Mouse (Mus musculus): Measurements from ENCODE around the gene Cep290. TPM values are rescaled to one million over a fixed set of nuclear protein-coding genes. Genes with fewer than 3 reads are reported as not detected.

The Cep290 gene
- total and polyA plus RNA-seq, 3 experiments = 0.30 TPM; not detected in 2

DNA sequence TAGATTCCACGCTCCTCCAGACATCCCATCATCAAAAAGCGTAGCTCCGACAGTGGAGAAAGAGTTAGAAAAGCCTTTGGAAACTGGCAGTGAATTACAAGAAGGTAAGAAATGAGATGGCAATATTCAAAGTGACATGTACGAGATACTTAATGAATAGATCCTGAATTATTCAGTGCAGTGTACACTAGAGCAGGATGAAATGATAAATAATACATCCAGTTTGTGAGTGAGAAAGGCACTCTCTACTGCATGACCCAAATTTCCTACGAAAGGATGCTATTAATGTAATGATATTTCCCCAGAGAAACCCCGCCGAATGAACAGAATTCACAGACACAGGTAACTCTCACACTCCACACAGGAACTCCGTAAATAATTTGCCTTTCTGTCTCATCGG is 116.2 kb downstream of the Cep290 start:
- no peak for TF ChIP-seq USF1 (IDR thresholded peaks at IDR 0.05; ENCODE audit: low read depth, low read length)
- no peak for TF ChIP-seq UBTF (IDR thresholded peaks at IDR 0.05; ENCODE audit: low read depth, low read length)
- no peak for TF ChIP-seq KAT2A (IDR thresholded peaks at IDR 0.05; ENCODE audit: insufficient replicate concordance, low read length)
- TF ChIP-seq JUN (IDR thresholded peaks at IDR 0.05; ENCODE audit: insufficient read depth, low read depth, low read length) = no peak
- TF ChIP-seq CHD2 (IDR thresholded peaks at IDR 0.05; ENCODE audit: low read length) = no peak
- no peak for TF ChIP-seq PAX5 (IDR thresholded peaks at IDR 0.05; ENCODE audit: low read length)
- TF ChIP-seq ZC3H11A (IDR thresholded peaks at IDR 0.05; ENCODE audit: low read depth, low read length) = no peak
- TF ChIP-seq TCF12 (IDR thresholded peaks at IDR 0.05; ENCODE audit: low read depth, low read length) = no peak
- no peak for TF ChIP-seq BHLHE40 (IDR thresholded peaks at IDR 0.05; ENCODE audit: low read depth, low read length)
- TF ChIP-seq GABPA (IDR thresholded peaks at IDR 0.05; ENCODE audit: insufficient replicate concordance, low read depth, low read length) = no peak
- no peak for TF ChIP-seq MEF2A (IDR thresholded peaks at IDR 0.05; ENCODE audit: borderline replicate concordance, low read depth, low read length)
- TF ChIP-seq MAFK (IDR thresholded peaks at IDR 0.05; ENCODE audit: insufficient replicate concordance, low read length) = no peak
- TF ChIP-seq POLR2AphosphoS2 (IDR thresholded peaks at IDR 0.05; ENCODE audit: low read depth, low read length) = no peak
- no peak for TF ChIP-seq ZNF384 (IDR thresholded peaks at IDR 0.05; ENCODE audit: low read depth, low read length)
- in situ Hi-C loops (cut with MboI; ENCODE audit: low pct_ligation_motif_present, low pct_unique_long_range_greater_than_20kb, low sequenced_read_pairs) = no loop called here
- dilution Hi-C loops (cut with MboI; ENCODE audit: extremely low pct_ligation_motif_present, extremely low pct_unique_long_range_greater_than_20kb, low sequenced_read_pairs) = no loop called here
- Histone ChIP-seq H3K27me3 (replicated peaks) (no peaks in the 10 kb centered on the region), H3K4me2 (ENCODE audit: insufficient read depth, low read depth, poor library complexity, severe bottlenecking) (no peak overlapping the region), H3K36me3 (replicated peaks in 1 of 2; ENCODE audit: control insufficient read depth in 1 of 2, insufficient read depth in 1 of 2, low read length in 1 of 2) (no peaks in the 10 kb centered on the region), H3K79me2 (replicated peaks; ENCODE audit: control insufficient read depth, extremely low read depth, insufficient read depth, poor library complexity, severe bottlenecking) (no peaks in the 10 kb centered on the region), H3K9ac (ENCODE audit: insufficient read depth, low read depth) (no peak overlapping the region), H3K4me3 (replicated peaks in 1 of 3; ENCODE audit: low read depth in 2 of 3, low read length in 2 of 3, poor library complexity in 1 of 3) (no peak overlapping the region), H3K27ac (ENCODE audit: insufficient read depth, low read depth) (no peak overlapping the region), H3K4me1 (ENCODE audit: control insufficient read depth in 1 of 2, insufficient read depth in 2 of 2) (no peaks in the 10 kb centered on the region), H3K9me3 (replicated peaks; ENCODE audit: low read length) (peaks cover 46% of the 10 kb centered on the region)
- no peak for DNase-seq (ENCODE audit: extremely low read depth)

- Histone ChIP-seq H3K27ac (ENCODE audit: insufficient read depth, low read depth) (no peak overlapping the region), H3K4me1 (ENCODE audit: control insufficient read depth in 1 of 2, insufficient read depth in 2 of 2) (no peaks in the 10 kb centered on the region), H3K36me3 (replicated peaks in 1 of 2; ENCODE audit: control insufficient read depth in 1 of 2, insufficient read depth in 1 of 2, low read length in 1 of 2) (no peaks in the 10 kb centered on the region), H3K4me2 (ENCODE audit: insufficient read depth, low read depth, poor library complexity, severe bottlenecking) (no peak overlapping the region), H3K4me3 (replicated peaks in 1 of 3; ENCODE audit: low read depth in 2 of 3, low read length in 2 of 3, poor library complexity in 1 of 3) (no peak overlapping the region), H3K79me2 (replicated peaks; ENCODE audit: control insufficient read depth, extremely low read depth, insufficient read depth, poor library complexity, severe bottlenecking) (no peaks in the 10 kb centered on the region), H3K9me3 (replicated peaks; ENCODE audit: low read length) (peaks cover 40% of the 10 kb centered on the region), H3K27me3 (replicated peaks) (no peaks in the 10 kb centered on the region), H3K9ac (ENCODE audit: insufficient read depth, low read depth) (no peak overlapping the region)
- no peak for DNase-seq (ENCODE audit: extremely low read depth)
- no peak for TF ChIP-seq MEF2A (IDR thresholded peaks at IDR 0.05; ENCODE audit: borderline replicate concordance, low read depth, low read length)
- no peak for TF ChIP-seq MXI1 (IDR thresholded peaks at IDR 0.05; ENCODE audit: low read depth, low read length)
- no peak for TF ChIP-seq UBTF (IDR thresholded peaks at IDR 0.05; ENCODE audit: low read depth, low read length)
- no peak for TF ChIP-seq EP300 (IDR thresholded peaks at IDR 0.05; ENCODE audit: low read length)
- no peak for TF ChIP-seq BHLHE40 (IDR thresholded peaks at IDR 0.05; ENCODE audit: low read depth, low read length)
- TF ChIP-seq ELF1 (IDR thresholded peaks at IDR 0.05; ENCODE audit: low read depth, low read length) = no peak
- TF ChIP-seq POLR2A (IDR thresholded peaks at IDR 0.05; ENCODE audit: low read depth, low read length) = no peak
- no peak for TF ChIP-seq ZKSCAN1 (IDR thresholded peaks at IDR 0.05; ENCODE audit: borderline replicate concordance, low read depth, low read length)
- no peak for TF ChIP-seq MAFK (IDR thresholded peaks at IDR 0.05; ENCODE audit: insufficient replicate concordance, low read length)
- no peak for TF ChIP-seq CTCF (conservative IDR thresholded peaks at IDR 0.05 in 1 of 2, IDR thresholded peaks at IDR 0.05 in 1 of 2; ENCODE audit: low read depth in 2 of 2, low read length in 2 of 2)
- no peak for TF ChIP-seq ZC3H11A (IDR thresholded peaks at IDR 0.05; ENCODE audit: low read depth, low read length)
- TF ChIP-seq IRF4 (IDR thresholded peaks at IDR 0.05; ENCODE audit: low read depth, low read length) = no peak
- no peak for TF ChIP-seq SIN3A (IDR thresholded peaks at IDR 0.05; ENCODE audit: low read length)
- TF ChIP-seq ZNF384 (IDR thresholded peaks at IDR 0.05; ENCODE audit: low read depth, low read length) = no peak
- TF ChIP-seq ZMIZ1 (IDR thresholded peaks at IDR 0.05; ENCODE audit: low read depth, low read length) = no peak
- dilution Hi-C loops (cut with MboI; ENCODE audit: extremely low pct_ligation_motif_present, extremely low pct_unique_long_range_greater_than_20kb, low sequenced_read_pairs) = no loop called here
- in situ Hi-C loops (cut with MboI; ENCODE audit: low pct_ligation_motif_present, low pct_unique_long_range_greater_than_20kb, low sequenced_read_pairs) = no loop called here
Observed at GRCm38 (mm10) chr10:100604254-100604653, 116.9 kb downstream of the Cep290 start.
